Mouse (Mus musculus) T-helper 17 cell (primary cell): ENCODE measurements around the gene Spint2.

ENCODE experiments used
- in situ Hi-C, 2 experiments: fragments of 300-600 bp; cut with MboI, MseI; formaldehyde crosslinking; loops; 1 replicate in 1 of 2; 2 replicates in 1 of 2; pipeline ENCODE4 v1.15.1; 2025; ENCODE audit warnings: high pct_unique_total_duplicates in 2 of 2

Gene Spint2

DNA sequence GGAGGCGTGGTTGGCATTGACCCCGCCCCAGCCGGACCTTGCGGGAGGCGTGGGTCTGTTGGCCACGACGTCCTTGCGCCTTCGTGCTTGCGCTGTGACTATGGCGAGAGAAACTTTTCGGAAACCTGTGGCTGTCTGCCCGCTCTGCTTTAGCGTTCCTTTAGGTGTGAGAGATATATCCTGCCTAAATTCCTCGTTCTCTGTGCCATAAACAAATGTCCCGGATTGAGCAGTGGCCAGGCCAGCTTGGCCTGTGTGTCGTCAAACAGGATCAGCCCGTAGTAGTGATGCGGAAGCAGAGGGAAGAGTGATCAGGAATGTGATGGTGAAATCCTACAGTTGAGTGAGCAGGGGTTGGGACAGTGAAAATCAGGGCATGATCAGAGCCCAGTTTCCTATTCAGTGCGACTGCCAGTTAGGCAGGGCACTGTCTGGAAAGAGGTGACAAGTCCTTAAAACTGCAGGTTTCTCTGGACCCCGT, 402 bp upstream of the Spint2 start:
- in situ Hi-C loops = no loop called here

GRCm38 (mm10) chr7:29280801-29281200, 911 bp downstream of the Spint2 start:
- in situ Hi-C loops = no loop called here

GRCm38 (mm10) chr7:29279924-29280323, 1.8 kb downstream of the Spint2 start:
- in situ Hi-C loops = loop anchor here in 1 of 2 experiments (10.0 kb wide), 1 partner anchor 545 kb away; no protein-coding TSS in a partner anchor

DNA sequence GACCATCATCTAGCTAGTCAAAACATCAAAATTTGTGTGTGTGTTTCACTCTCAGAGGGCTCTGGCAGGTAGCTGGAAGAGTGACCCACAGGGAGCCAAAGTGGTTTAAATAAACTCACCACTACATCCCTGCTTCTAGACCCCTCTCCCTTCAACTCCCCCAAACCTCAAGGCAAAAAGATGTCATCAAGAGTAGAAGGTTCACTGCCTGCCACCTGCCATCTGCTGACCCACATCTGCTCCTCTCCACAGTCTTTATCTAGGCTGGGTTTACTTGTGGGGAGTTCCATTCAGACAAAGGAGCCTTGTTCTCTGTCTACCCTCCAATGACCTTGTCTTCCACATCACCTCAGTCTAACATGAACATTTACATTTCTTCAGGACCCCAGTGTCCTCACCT, 2.5 kb downstream of the Spint2 start:
- in situ Hi-C loops = loop anchor here in 1 of 2 experiments (10.0 kb wide), 1 partner anchor 546 kb away; no protein-coding TSS in a partner anchor

- in situ Hi-C loops = loop anchor here in 1 of 2 experiments (10.0 kb wide), 1 partner anchor 547 kb away; no protein-coding TSS in a partner anchor
Observed at GRCm38 (mm10) chr7:29277510-29277909, 4.2 kb downstream of the Spint2 start.

DNA sequence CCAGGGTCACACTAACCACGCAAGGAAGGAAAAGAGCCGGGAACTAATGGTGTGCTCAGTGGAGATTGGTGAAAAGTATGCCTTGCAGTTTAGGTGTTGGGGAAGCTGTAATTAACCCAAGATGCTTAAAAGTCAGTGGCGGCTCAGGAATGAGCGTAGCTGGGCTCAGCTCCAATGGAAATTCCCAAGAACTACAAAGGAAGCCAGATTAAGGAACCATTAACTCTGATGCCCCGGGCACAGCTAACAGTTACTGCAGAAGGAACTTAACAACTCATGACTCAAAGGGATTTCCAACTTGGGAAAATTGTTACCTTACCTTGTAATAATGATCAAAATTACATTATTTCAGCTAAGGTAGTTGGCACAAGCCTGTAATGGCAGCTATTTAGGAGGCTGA, 5.0 kb downstream of the Spint2 start:
- in situ Hi-C loops = loop anchor here in 1 of 2 experiments (10.0 kb wide), 1 partner anchor 548 kb away; no protein-coding TSS in a partner anchor

DNA sequence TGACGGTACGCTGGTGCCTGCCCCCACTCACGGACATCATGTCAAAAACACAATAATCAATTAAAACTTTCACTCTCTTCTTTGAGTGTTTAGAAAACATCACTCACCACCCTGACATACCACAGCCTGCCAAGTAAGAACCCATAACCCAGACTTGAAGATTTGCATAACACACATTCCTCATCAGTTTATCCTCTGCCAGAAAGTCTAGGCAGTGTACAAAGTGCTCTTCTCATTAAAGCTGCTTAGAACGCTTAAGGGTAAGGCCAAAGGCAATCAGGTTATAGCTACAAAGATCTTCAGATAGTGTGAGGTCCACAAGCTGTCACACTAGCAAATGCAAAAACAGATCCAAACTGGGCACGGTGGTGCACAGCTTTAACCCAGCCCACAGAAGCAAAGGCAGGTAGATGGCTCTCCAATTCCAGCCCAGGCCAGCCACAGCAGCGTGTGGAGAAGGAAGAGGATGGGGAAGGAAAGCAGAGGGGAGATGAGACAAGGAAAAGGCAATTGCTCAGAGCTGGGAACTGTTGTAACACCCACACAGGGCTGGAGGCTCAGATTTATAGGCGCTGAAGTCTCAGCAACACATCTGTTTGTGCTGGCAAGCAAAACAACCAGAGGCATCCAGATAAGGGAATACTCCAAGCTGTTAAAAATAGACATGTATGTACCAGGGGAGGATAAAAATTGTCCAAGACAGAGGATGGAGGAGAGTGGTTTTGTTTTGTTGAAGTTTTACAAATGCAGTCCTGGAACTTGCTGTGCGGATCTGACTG, 9.8 kb downstream of the Spint2 start:
- in situ Hi-C loops = loop anchor here in 1 of 2 experiments (10.0 kb wide), 1 partner anchor 553 kb away; no protein-coding TSS in a partner anchor

DNA sequence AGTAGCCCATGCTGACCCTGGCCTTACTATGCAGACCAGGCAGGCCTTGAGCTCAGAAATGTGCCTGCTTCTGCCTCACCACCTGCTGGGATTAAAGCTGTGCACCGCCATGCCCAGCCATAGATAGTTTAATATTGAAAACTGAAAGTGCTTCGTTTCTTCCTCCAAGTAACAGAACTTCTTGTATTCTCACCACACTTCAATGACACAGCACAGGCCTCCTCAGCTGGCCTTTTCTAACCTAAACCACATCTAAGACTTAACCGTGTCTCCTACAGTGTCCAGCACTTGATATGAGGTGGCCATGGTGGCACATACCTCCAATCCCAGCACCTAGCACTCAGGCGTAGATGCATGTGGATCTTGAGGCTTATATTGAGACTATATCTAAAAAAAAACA, 11.3 kb downstream of the Spint2 start:
- in situ Hi-C loops = loop anchor here in 1 of 2 experiments (10.0 kb wide), 1 partner anchor 554 kb away; no protein-coding TSS in a partner anchor

GRCm38 (mm10) chr7:29266931-29267330, 14.8 kb downstream of the Spint2 start:
- in situ Hi-C loops = no loop called here

- in situ Hi-C loops = no loop called here
Observed at GRCm38 (mm10) chr7:29265636-29266035, 16.1 kb downstream of the Spint2 start.

DNA sequence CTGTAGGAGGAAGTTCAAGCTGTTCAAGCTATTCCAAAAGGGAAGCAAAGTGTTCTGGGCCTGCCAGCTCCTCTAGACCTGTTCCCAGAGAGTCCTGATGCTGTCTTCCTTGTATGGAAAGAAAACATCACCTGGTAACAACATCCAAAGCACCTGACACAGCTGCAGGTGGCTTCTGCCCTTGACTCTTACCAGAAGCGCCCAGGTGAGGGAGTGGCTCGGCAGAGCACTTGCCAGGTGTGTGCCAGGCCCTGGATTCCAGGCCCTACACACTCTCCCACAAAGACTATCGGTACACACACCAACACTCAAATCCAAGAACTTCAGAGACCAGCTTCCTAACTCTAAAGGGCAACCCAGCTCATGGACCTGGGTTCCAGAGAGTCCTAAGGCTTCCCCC, 17.9 kb downstream of the Spint2 start:
- in situ Hi-C loops = no loop called here

GRCm38 (mm10) chr7:29262151-29262550, 19.6 kb downstream of the Spint2 start:
- in situ Hi-C loops = no loop called here

- in situ Hi-C loops = no loop called here
Observed at GRCm38 (mm10) chr7:29259781-29260730, 21.7 kb downstream of the Spint2 start.

DNA sequence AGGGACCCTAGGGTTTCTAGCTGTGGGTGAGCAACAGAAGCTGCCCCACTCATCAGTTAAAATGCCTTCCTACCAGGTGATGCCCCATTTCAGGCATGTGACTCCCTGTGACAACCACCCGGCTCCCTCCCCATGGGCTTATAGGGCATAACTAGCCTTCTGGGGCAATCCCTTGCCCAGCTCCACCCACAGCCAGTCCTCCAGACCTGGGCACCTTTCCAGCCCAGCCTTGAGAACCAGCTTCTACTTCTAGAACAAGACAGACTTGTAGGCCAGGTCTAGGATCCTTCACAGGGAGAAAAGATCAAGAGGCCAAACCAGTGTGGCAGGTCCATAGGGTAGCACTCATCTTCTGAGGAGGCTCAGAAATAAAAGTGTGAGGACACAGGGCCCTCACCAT, 24.3 kb downstream of the Spint2 start:
- in situ Hi-C loops = no loop called here

- in situ Hi-C loops = no loop called here
Observed at GRCm38 (mm10) chr7:29255875-29256274, 25.8 kb downstream of the Spint2 start.

- in situ Hi-C loops = no loop called here
Observed at GRCm38 (mm10) chr7:29253842-29254241, 27.9 kb downstream of the Spint2 start.

GRCm38 (mm10) chr7:29251166-29251565, 30.5 kb downstream of the Spint2 start:
- in situ Hi-C loops = no loop called here

DNA sequence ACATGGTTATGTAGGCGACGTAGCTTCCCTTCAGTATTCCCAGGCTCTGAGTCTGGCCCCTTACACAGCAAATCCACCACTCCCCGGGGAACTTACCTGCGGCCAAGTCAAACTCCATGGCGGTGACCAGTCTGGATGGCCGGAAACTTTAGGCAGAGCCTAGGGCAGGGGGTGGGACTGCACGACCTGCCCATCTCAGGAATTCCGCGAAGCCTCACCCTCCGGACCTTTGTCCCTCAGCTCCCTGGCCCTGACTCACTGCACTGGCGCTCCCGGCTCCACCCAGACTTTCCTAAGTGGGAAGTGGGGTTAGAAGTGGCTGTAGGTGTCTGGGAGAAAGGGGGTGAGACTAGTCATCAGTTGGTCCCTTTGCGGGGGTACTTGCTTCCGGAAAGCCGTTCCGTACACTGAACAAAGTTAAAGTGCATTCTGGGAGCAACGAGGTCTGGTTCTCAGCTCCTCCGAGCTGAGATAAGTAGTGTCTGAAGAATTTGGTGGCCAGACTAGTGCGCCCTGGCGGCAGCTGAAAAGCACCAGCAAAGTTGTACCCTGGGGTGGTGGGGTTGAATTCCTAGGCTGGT, 33.4 kb downstream of the Spint2 start, which contains the start of gene 2200002D01Rik:
2200002D01Rik (minus strand) TSS at position 206 of the 581 bp plus-strand sequence.
- in situ Hi-C loops = no loop called here

GRCm38 (mm10) chr7:29247706-29248105, 34.0 kb downstream of the Spint2 start:
- in situ Hi-C loops = no loop called here

GRCm38 (mm10) chr7:29247314-29247700, 34.4 kb downstream of the Spint2 start:
- in situ Hi-C loops = no loop called here

DNA sequence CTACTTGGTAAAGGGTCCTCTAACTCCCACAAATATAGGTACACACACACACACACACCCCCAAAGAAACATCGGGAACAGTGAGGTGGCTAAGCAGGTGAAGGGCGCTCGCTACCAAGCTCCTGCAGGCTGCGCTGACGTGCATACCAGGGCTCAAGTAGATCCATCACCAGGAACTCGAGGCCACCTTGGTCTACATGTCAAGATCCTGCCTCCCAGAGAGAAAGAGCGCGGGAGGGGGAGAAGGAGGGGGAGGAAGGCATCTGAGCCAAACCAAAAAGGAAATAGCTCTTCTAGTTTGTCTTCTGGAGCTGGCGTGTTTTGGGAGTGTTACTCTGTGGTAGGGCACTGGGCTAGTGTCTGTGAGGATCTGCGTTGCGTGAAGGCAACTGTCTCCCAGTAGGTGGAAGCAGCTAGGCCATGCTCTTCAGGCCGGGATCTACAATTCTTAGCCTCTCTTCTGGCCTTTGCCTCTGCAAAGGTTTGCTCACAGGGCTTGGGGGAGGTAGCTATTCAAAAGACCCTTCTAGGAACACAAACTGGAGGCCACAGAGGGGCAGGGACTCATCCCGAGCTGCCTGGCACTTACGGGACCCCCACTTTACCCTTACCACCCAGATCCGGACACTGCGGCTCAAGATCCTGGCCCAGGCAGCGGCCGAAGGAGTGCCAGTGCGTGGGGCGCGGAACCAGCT, 34.9 kb downstream of the Spint2 start:
- in situ Hi-C loops = no loop called here
